Mouse (Mus musculus) neural tube, embryonic 11.5 days (tissue): ENCODE measurements at regions not wholly inside any gene's neighbourhood (a gene's known extent, or its start where the extent isn't known, plus 50 kb on each side); places are given as distances from the start of the nearest gene placed in this dataset.
A peak's percentile ranks its signal among the peaks of the same experiment; 100 is the strongest.

Experiments
- ATAC-seq: fragments of 200-750 bp; cut with Nextera tagmentation; 2 replicates; pipeline ENCODE4 v1.8.0; 2017; ENCODE audit warnings: moderate number of reproducible peaks, mild to moderate bottlenecking, moderate TSS enrichment, moderate library complexity; ENCODE audit not compliant: insufficient read depth, low FRiP score, low TSS enrichment
- DNase-seq: peaks from one replicate; pipeline ENCODE4 v3.0.0-alpha.2; 2015; ENCODE audit warnings: low spot score
- H3K27ac ChIP-seq: fragments of 300-500 bp; sonication (generic); 2 replicates; pipeline ENCODE4 v1.5.1; 2014; ENCODE audit warnings: low read depth, mild to moderate bottlenecking, low read length
- H3K27me3 ChIP-seq: fragments of 300-500 bp; sonication (generic); 2 replicates; pipeline ENCODE4 v1.6.1; 2014; ENCODE audit warnings: mild to moderate bottlenecking, low read length, mixed read lengths; ENCODE audit not compliant: control insufficient read depth, insufficient read depth
- H3K36me3 ChIP-seq: fragments of 300-500 bp; sonication (generic); 2 replicates; pipeline ENCODE4 v1.6.1; 2014; ENCODE audit warnings: mild to moderate bottlenecking, low read length, moderate library complexity, mixed read lengths; ENCODE audit not compliant: control insufficient read depth, insufficient read depth
- H3K4me1 ChIP-seq: fragments of 300-500 bp; sonication (generic); 2 replicates; pipeline ENCODE4 v1.6.1; 2014; ENCODE audit warnings: low read length, mixed read lengths; ENCODE audit not compliant: control insufficient read depth, insufficient read depth
- H3K4me2 ChIP-seq: fragments of 300-500 bp; sonication (generic); 2 replicates; pipeline ENCODE4 v1.6.1; 2014; ENCODE audit warnings: low read depth, mild to moderate bottlenecking, moderate library complexity
- H3K4me3 ChIP-seq: fragments of 300-500 bp; sonication (generic); 2 replicates; pipeline ENCODE4 v1.5.1; 2014; ENCODE audit warnings: low read depth, low read length
- H3K9ac ChIP-seq: fragments of 300-500 bp; sonication (generic); 2 replicates; pipeline ENCODE4 v1.6.1; 2014; ENCODE audit warnings: mild to moderate bottlenecking, low read length
- H3K9me3 ChIP-seq: fragments of 300-500 bp; sonication (generic); 2 replicates; pipeline ENCODE4 v1.6.1; 2016; ENCODE audit warnings: low read length; ENCODE audit not compliant: control insufficient read depth
- WGBS: fragments of 180-500 bp; shearing (Covaris S2); extraction: QIAGEN DNeasy Blood & Tissue Kit; methylation state at CpG from one replicate; pipeline ENCODE4 v1.1.7; 2014; 5-methylcytosine and 5-hydroxymethylcytosine counted together

- Histone ChIP-seq H3K27me3 (no peaks in the 10 kb centered on the region), H3K9me3 (no peaks in the 10 kb centered on the region), H3K27ac (peak overlapping the region; percentile 84), H3K9ac (peak overlapping the region; percentile 27; the same call in 1 of the 2 replicates), H3K4me1 (peaks cover 7% of the 10 kb centered on the region; the same call in 1 of the 2 replicates), H3K4me3 (no peak overlapping the region), H3K4me2 (peak overlapping the region; percentile 34), H3K36me3 (no peaks in the 10 kb centered on the region)
- WGBS, result 49% methylated on average over 8 of the region's 8 CpGs
- peak; percentile 60 for DNase-seq
- peak; percentile 52 for ATAC-seq
These were observed 142.4 kb downstream of the Ascl1 start for GRCm38 (mm10) chr10:87351079-87351399.

- Histone ChIP-seq H3K36me3 (no peaks in the 10 kb centered on the region), H3K27me3 (no peaks in the 10 kb centered on the region), H3K4me1 (no peaks in the 10 kb centered on the region), H3K4me2 (no peak overlapping the region), H3K9me3 (no peaks in the 10 kb centered on the region), H3K9ac (no peak overlapping the region), H3K27ac (no peak overlapping the region), H3K4me3 (no peak overlapping the region)
- ATAC-seq (no peak), DNase-seq (no peak)
- 93% methylated on average over 3 of the region's 3 CpGs for WGBS
These were observed 158.3 kb downstream of the Ascl1 start for GRCm38 (mm10) chr10:87335176-87335575.

- DNase-seq (no peak), ATAC-seq (no peak)
- H3K9ac ChIP-seq, result no peak overlapping the region
- H3K9me3 ChIP-seq, result no peaks in the 10 kb centered on the region
- H3K4me3 ChIP-seq, result no peak overlapping the region
- H3K27ac ChIP-seq, result no peak overlapping the region
- H3K4me1 ChIP-seq, result no peaks in the 10 kb centered on the region
- H3K4me2 ChIP-seq, result no peak overlapping the region
- 66% methylated on average over 6 of the region's 6 CpGs for WGBS
- no peaks in the 10 kb centered on the region for H3K27me3 ChIP-seq
- H3K36me3 ChIP-seq, result no peaks in the 10 kb centered on the region
These were observed 160.1 kb downstream of the Ascl1 start for GRCm38 (mm10) chr10:87333311-87333710.

GRCm38 (mm10) chr10:87329471-87329870, 164.0 kb downstream of the Ascl1 start:
- no peaks in the 10 kb centered on the region for H3K9me3 ChIP-seq
- DNase-seq, result no peak
- H3K4me2 ChIP-seq, result no peak overlapping the region
- no peak overlapping the region for H3K9ac ChIP-seq
- no peak overlapping the region for H3K4me3 ChIP-seq
- no peak for ATAC-seq
- no peak overlapping the region for H3K27ac ChIP-seq
- no peaks in the 10 kb centered on the region for H3K36me3 ChIP-seq
- WGBS, result 92% methylated on average over 2 of the region's 2 CpGs
- H3K4me1 ChIP-seq, result no peaks in the 10 kb centered on the region
- H3K27me3 ChIP-seq, result no peaks in the 10 kb centered on the region

- H3K4me3 ChIP-seq, result no peak overlapping the region
- H3K36me3 ChIP-seq, result no peaks in the 10 kb centered on the region
- no peak overlapping the region for H3K4me2 ChIP-seq
- DNase-seq (no peak), ATAC-seq (no peak)
- no peak overlapping the region for H3K9ac ChIP-seq
- WGBS, result 62% methylated on average over 6 of the region's 6 CpGs
- no peaks in the 10 kb centered on the region for H3K27me3 ChIP-seq
- H3K4me1 ChIP-seq, result no peaks in the 10 kb centered on the region
- no peak overlapping the region for H3K27ac ChIP-seq
- H3K9me3 ChIP-seq, result no peaks in the 10 kb centered on the region
These were observed 167.7 kb downstream of the Ascl1 start for GRCm38 (mm10) chr10:87325769-87326168.

- Histone ChIP-seq H3K9me3 (no peaks in the 10 kb centered on the region), H3K36me3 (no peaks in the 10 kb centered on the region; the same call in 1 of the 2 replicates), H3K27me3 (no peaks in the 10 kb centered on the region), H3K9ac (no peak overlapping the region), H3K4me2 (no peak overlapping the region), H3K4me3 (no peak overlapping the region), H3K4me1 (no peaks in the 10 kb centered on the region), H3K27ac (no peak overlapping the region)
- ATAC-seq (peak; percentile 50; the same call in 1 of the 2 replicates), DNase-seq (no peak)
- WGBS, result 58% methylated on average over 9 of the region's 9 CpGs
These were observed 168.3 kb downstream of the Ascl1 start for GRCm38 (mm10) chr10:87325143-87325542.

- H3K27ac ChIP-seq, result no peak overlapping the region
- H3K4me3 ChIP-seq, result no peak overlapping the region
- no peak for ATAC-seq
These were observed 183.8 kb downstream of the Ascl1 start for GRCm38 (mm10) chr10:87309601-87310062.

GRCm38 (mm10) chr10:87308815-87309396, 184.6 kb downstream of the Ascl1 start:
- WGBS, result 76% methylated on average over 10 of the region's 10 CpGs
- H3K4me2 ChIP-seq, result no peak overlapping the region
- no peaks in the 10 kb centered on the region for H3K4me1 ChIP-seq
- H3K9me3 ChIP-seq, result no peaks in the 10 kb centered on the region
- H3K4me3 ChIP-seq, result no peak overlapping the region
- no peaks in the 10 kb centered on the region for H3K36me3 ChIP-seq
- ATAC-seq (no peak), DNase-seq (no peak)
- no peak overlapping the region for H3K27ac ChIP-seq
- H3K9ac ChIP-seq, result no peak overlapping the region
- no peaks in the 10 kb centered on the region for H3K27me3 ChIP-seq

More at GRCm38 (mm10) chr10:87309601-87310062, 183.8 kb downstream of the Ascl1 start:
- DNase-seq, result peak; percentile 16
- H3K27me3 ChIP-seq, result no peaks in the 10 kb centered on the region
- no peak overlapping the region for H3K4me2 ChIP-seq
- H3K9me3 ChIP-seq, result no peaks in the 10 kb centered on the region
- no peaks in the 10 kb centered on the region for H3K36me3 ChIP-seq
- WGBS, result 56% methylated on average over 10 of the region's 10 CpGs
- H3K4me1 ChIP-seq, result no peaks in the 10 kb centered on the region
- H3K9ac ChIP-seq, result peak overlapping the region; percentile 2; the same call in 1 of the 2 replicates

GRCm38 (mm10) chr10:87297166-87297565, 196.3 kb downstream of the Ascl1 start:
- no peak overlapping the region for H3K9ac ChIP-seq
- H3K4me2 ChIP-seq, result no peak overlapping the region
- DNase-seq (no peak), ATAC-seq (no peak)
- H3K36me3 ChIP-seq, result no peaks in the 10 kb centered on the region
- no peaks in the 10 kb centered on the region for H3K9me3 ChIP-seq
- 77% methylated on average over 5 of the region's 5 CpGs for WGBS
- no peaks in the 10 kb centered on the region for H3K4me1 ChIP-seq
- H3K27ac ChIP-seq, result no peak overlapping the region
- H3K27me3 ChIP-seq, result no peaks in the 10 kb centered on the region
- H3K4me3 ChIP-seq, result no peak overlapping the region
